Mouse (Mus musculus) thymus, postnatal 36 days (tissue): Measurements from ENCODE around the gene Ermn.
A peak's percentile ranks its signal among the peaks of the same experiment; 100 is the strongest.

Experiments
- DNase-seq, 2 experiments: peaks; one replicate each; pipeline ENCODE4 v3.0.0; 2022; ENCODE audit warnings: mixed read lengths in 2 of 2

Gene Ermn

GRCm38 (mm10) chr2:58052821-58053581 lies at the start of gene Ermn:
Gene Ermn (minus strand): TSS chr2:58052864.
- no peak for DNase-seq

DNA sequence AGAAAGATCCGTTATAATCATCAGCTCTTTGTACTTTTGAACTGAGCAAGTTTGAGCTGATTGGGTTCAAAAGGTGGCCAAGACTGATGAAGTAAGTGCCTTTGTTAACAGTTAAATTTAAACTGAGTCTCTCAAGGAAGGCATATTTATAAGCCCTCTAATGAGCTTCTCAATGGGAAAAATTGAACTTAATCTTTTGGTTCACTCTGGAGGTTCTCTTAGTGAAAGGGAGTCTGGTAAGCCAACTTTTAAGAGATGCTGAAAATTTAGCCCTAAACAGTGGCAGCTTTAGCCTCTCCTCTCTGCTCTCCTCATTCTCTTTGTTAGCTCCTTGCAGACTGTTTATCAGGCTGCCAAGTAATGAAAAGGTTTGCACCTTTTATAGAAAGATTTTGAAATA lies 42.2 kb upstream of the Ermn start:
- no peak for DNase-seq

DNA sequence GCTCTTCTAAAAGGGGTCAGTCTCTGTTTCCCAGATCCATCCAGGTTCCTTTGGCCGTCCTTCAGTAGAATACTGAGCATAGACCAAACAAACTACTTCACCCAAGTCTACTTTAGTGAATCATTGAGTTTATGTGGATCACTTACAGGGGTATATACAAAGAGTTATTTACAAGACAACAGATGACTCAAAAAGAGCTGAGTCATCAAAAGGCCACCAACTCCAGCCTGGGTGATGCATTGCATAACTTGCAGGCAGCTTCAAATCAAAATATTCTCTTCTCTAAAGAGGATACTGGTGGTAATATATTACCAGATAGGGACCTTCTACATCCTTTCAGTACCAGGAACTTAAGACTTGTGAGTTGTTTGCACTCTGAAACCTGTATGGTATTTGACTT lies 33.8 kb upstream of the Ermn start:
- DNase-seq: no peak

GRCm38 (mm10) chr2:58079849-58080248 lies 27.2 kb upstream of the Ermn start:
- DNase-seq: no peak

- DNase-seq: peak; percentile 56 to 64
Observed at GRCm38 (mm10) chr2:58055383-58055782, 2.7 kb upstream of the Ermn start.

- DNase-seq: no peak
Observed at GRCm38 (mm10) chr2:58041867-58042266, 10.8 kb downstream of the Ermn start.

DNA sequence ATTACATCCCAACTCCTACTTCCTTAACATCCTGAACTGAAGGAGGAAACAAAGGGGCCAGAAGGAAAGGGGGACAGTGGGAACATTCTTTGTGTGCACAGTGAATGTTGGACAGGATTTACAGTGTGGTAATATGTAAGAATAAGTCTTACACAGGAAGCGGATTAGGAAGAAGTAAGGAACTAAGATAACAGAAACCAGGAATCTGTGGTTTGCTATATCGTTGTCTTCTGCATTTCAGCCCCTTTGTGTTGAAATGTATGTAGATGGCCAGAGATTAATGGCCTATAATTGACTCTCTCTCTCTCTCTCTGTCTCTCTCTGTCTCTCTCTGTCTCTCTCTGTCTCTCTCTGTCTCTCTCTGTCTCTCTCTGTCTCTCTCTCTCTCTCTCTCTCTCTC lies 15.7 kb downstream of the Ermn start:
- DNase-seq: no peak

DNA sequence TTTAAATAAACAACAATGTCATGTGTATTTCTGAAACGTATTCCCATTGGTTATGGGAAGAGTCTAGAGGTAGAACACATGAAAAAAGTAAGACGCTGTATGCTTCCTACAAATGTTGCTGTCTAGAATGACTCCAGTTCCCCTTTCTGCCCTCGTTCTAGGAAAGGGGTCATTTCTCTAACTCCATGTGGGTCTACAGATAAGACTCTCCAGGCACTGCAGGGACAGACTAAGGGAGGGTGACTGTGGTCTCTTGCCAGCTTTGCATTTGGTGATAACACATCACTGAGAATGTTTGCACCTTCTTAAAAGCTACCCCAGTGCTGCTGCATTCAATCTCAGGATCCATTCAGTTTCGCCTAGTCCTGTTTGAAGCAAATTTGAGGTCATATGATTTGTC lies 17.0 kb downstream of the Ermn start:
- DNase-seq: no peak

- no peak for DNase-seq
Observed at GRCm38 (mm10) chr2:58031431-58031830, 21.2 kb downstream of the Ermn start.

DNA sequence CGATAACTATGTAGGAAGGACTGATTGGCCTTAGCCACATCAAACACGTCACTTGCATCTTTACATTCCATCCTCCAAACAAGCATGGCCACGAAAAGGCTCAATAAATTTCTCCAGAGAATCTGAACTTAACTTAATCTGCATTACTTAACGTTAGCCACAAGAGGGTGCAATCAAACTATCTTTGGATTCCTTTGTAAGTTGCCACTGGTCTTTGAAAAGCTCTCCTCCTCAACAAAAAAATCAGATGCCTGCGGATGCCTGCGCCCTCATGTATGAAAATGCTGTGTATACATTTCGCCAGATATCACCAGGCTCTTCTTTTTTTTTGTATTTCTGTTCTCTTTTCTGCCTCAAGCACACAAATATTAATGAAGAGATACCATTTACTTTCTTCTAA lies 23.3 kb downstream of the Ermn start:
- DNase-seq: no peak

- DNase-seq: no peak
Observed at GRCm38 (mm10) chr2:58026740-58027139, 25.9 kb downstream of the Ermn start.

GRCm38 (mm10) chr2:58023556-58023955 lies 29.1 kb downstream of the Ermn start:
- DNase-seq: no peak

DNA sequence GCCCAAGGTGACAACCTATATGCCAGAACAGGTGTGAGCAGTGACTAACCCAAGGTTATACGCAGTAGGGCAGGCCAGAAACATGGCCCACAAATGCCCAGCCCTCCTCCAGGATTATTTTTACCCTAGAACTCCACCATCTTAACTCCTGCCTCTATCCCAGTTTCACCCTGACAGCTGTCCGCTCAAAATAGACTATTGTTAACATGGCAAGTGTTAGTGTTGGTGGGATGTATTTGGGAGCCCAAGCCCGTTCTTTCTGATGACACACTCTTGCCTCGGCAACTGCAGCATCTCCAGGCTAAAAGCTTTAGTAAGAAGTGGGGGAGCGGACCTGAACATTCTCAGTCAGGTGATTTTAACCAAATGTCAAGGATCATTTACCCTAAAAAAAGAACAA lies 45.6 kb downstream of the Ermn start:
- DNase-seq: no peak

GRCm38 (mm10) chr2:58001497-58001896 lies 51.2 kb downstream of the Ermn start:
- no peak for DNase-seq

DNA sequence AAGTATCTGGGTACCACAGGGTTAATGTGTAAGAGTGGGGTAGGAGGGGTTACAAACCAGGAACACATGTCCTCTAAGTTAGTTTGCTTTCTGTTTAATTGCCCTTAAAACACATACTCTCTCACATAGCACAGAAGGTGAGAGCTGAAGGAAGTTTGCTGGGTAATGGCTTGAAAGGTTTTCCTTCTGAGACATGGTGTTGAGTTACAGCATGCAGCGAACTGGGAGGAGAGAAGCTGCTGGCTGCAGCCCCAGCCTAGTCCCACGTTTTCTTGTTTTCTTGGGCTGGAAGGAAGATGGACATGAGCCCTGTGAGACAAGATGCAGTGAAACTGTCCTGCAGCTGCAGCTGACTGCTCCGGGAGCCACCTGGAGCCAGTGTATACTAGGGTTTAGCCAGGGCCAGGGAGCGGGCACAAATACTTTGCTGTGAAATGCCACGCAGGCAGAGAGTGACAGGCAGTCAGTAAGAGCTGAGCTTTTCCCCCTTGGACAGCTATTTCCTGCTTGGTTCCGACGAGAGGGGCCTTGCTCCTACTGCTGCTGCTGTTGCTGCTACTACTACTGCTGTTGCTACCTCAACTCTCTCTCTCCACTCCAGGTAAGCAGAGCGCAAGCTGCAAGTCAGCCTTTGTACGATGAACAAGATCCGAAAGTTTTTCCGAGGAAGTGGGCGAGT lies 54.8 kb downstream of the Ermn start, which contains the start of gene Galnt5:
TSS of gene Galnt5 (plus strand) at position 133 of the 679 bp plus-strand sequence.
- no peak for DNase-seq
